Mouse (Mus musculus) ES-Bruce4 (cell line): Measurements from ENCODE around the gene Krt1.

Source experiments
- CTCF ChIP-seq: IDR thresholded peaks from one replicate; pipeline ENCODE4 v1.8.1; 2011; ENCODE audit warnings: low read depth, low read length
- EP300 ChIP-seq: IDR thresholded peaks from 2 replicates; pipeline ENCODE4 v1.6.1; 2011; ENCODE audit warnings: low read depth, low read length; ENCODE audit not compliant: insufficient read depth
- POLR2A ChIP-seq: IDR thresholded peaks from one replicate; pipeline ENCODE4 v1.8.1; 2011; ENCODE audit warnings: low read length; ENCODE audit not compliant: insufficient read depth

- no peak for TF ChIP-seq CTCF
- TF ChIP-seq EP300, result no peak
- no peak for TF ChIP-seq POLR2A
These were observed 21.2 kb downstream of the Krt1 start for GRCm38 (mm10) chr15:101829441-101829840.
